Mouse (Mus musculus) liver, postnatal 0 days (tissue): ENCODE results near the gene Lgsn. TPM values are rescaled to one million over a fixed set of nuclear protein-coding genes. Genes with fewer than 3 reads are reported as not detected.
A peak's percentile ranks its signal among the peaks of the same experiment; 100 is the strongest.

Source experiments
- ATAC-seq: fragments of 200-750 bp; cut with Nextera tagmentation; 2 replicates; pipeline ENCODE4 v1.8.0; 2017; ENCODE audit warnings: mild to moderate bottlenecking, moderate library complexity
- DNase-seq: peaks from one replicate; pipeline ENCODE4 v3.0.0-alpha.2; 2016
- H3K27ac ChIP-seq: fragments of 300-500 bp; sonication (generic); 2 replicates; pipeline ENCODE4 v1.5.1; 2014; ENCODE audit warnings: antibody characterized with exemption, moderate library complexity, mild to moderate bottlenecking, low read depth
- H3K27me3 ChIP-seq: fragments of 300-500 bp; sonication (generic); 2 replicates; pipeline ENCODE4 v1.6.1; 2014; ENCODE audit warnings: low read length, control low read depth, mixed read lengths; ENCODE audit not compliant: insufficient read depth
- H3K36me3 ChIP-seq: fragments of 300-500 bp; sonication (generic); replicated peaks from 2 replicates; pipeline ENCODE4 v1.6.1; 2014; ENCODE audit warnings: mild to moderate bottlenecking, control low read depth, low read length, moderate library complexity, mixed read lengths; ENCODE audit not compliant: insufficient read depth
- H3K4me1 ChIP-seq: fragments of 300-500 bp; sonication (generic); 2 replicates; pipeline ENCODE4 v1.6.1; 2014; ENCODE audit warnings: antibody characterized with exemption, mild to moderate bottlenecking, control low read depth; ENCODE audit not compliant: insufficient read depth
- H3K4me2 ChIP-seq: fragments of 300-500 bp; sonication (generic); 2 replicates; pipeline ENCODE4 v1.6.1; 2014; ENCODE audit warnings: low read depth, mild to moderate bottlenecking, low read length, moderate library complexity, mixed read lengths
- H3K4me3 ChIP-seq: fragments of 300-500 bp; sonication (generic); 2 replicates; pipeline ENCODE4 v1.5.1; 2014; ENCODE audit warnings: low read depth, low read length
- H3K9ac ChIP-seq: fragments of 300-500 bp; sonication (generic); replicated peaks from 2 replicates; pipeline ENCODE4 v1.6.1; 2014; ENCODE audit warnings: mild to moderate bottlenecking, moderate library complexity
- H3K9me3 ChIP-seq: fragments of 300-500 bp; sonication (generic); 2 replicates; pipeline ENCODE4 v1.6.1; 2016; ENCODE audit warnings: mild to moderate bottlenecking, control low read depth, low read length, mixed read lengths
- CTCF ChIP-seq: sonication (generic); IDR thresholded peaks from 2 replicates; pipeline ENCODE4 v1.5.1; 2016; ENCODE audit warnings: antibody characterized with exemption, low read depth
- EP300 ChIP-seq: IDR thresholded peaks from 2 replicates; pipeline ENCODE4 v1.6.1; 2016; ENCODE audit warnings: antibody characterized with exemption, low read depth, mild to moderate bottlenecking
- WGBS: fragments of 180-500 bp; shearing (Covaris S2); extraction: QIAGEN DNeasy Blood & Tissue Kit; methylation state at CpG from one replicate; pipeline ENCODE4 v1.1.7; 2014; ENCODE audit not compliant: insufficient replicate concordance; 5-methylcytosine and 5-hydroxymethylcytosine counted together
- polyA plus RNA-seq: library from polyadenylated mRNA; unstranded; fragments of >200 nt; fragmentation: Nextera tagmentation; extraction: Ambion mirVana; gene quantifications from 2 replicates; pipeline ENCODE4 v1.2.1, GENCODE M21; 2015

Lgsn gene
- polyA plus RNA-seq: not detected in 2 replicates

- no peaks in the 10 kb centered on the region for H3K36me3 ChIP-seq
- H3K9me3 ChIP-seq: no peaks in the 10 kb centered on the region
- DNase-seq (no peak), ATAC-seq (no peak)
- no peak for TF ChIP-seq CTCF
- TF ChIP-seq EP300: no peak
- H3K4me2 ChIP-seq: no peak within 1 kb of the TSS
- no peaks in the 10 kb centered on the region for H3K27me3 ChIP-seq
- H3K9ac ChIP-seq: no peak within 1 kb of the TSS
- no peaks in the 10 kb centered on the region for H3K4me1 ChIP-seq
- no peak within 1 kb of the TSS for H3K27ac ChIP-seq
- 64% methylated on average over 5 of the region's 5 CpGs for WGBS
- no peak within 1 kb of the TSS for H3K4me3 ChIP-seq
These were observed at the start of gene Lgsn for GRCm38 (mm10) chr1:31176101-31176500. TSS of gene Lgsn (plus strand) at chr1:31176401.

- Histone ChIP-seq H3K9me3 (no peaks in the 10 kb centered on the region), H3K36me3 (no peaks in the 10 kb centered on the region), H3K4me1 (peaks cover 5% of the 10 kb centered on the region; the same call in 1 of the 2 replicates), H3K27me3 (no peaks in the 10 kb centered on the region), H3K27ac (no peak overlapping the region), H3K9ac (no peak overlapping the region), H3K4me3 (no peak overlapping the region), H3K4me2 (no peak overlapping the region)
- 64% methylated on average over 3 of the region's 3 CpGs for WGBS
- DNase-seq (no peak), ATAC-seq (no peak)
- TF ChIP-seq CTCF (no peak), EP300 (no peak)
These were observed 37.8 kb upstream of the Lgsn start for GRCm38 (mm10) chr1:31138387-31138786.

- TF ChIP-seq CTCF (no peak), EP300 (no peak)
- Histone ChIP-seq H3K9ac (no peak overlapping the region), H3K36me3 (no peaks in the 10 kb centered on the region), H3K4me1 (peaks cover 5% of the 10 kb centered on the region; the same call in 1 of the 2 replicates), H3K27ac (no peak overlapping the region), H3K9me3 (no peaks in the 10 kb centered on the region), H3K4me2 (no peak overlapping the region), H3K4me3 (no peak overlapping the region), H3K27me3 (no peaks in the 10 kb centered on the region)
- 38% methylated on average over 8 of the region's 8 CpGs for WGBS
- no peak for DNase-seq
- no peak for ATAC-seq
These were observed 33.7 kb upstream of the Lgsn start for GRCm38 (mm10) chr1:31142288-31143094.

- no peak for ATAC-seq
- Histone ChIP-seq H3K9ac (no peak overlapping the region), H3K27ac (no peak overlapping the region), H3K27me3 (no peaks in the 10 kb centered on the region), H3K4me3 (no peak overlapping the region), H3K4me1 (peaks cover 5% of the 10 kb centered on the region; the same call in 1 of the 2 replicates), H3K9me3 (no peaks in the 10 kb centered on the region), H3K4me2 (no peak overlapping the region), H3K36me3 (no peaks in the 10 kb centered on the region)
- DNase-seq: no peak
- TF ChIP-seq EP300 (no peak), CTCF (no peak)
- WGBS: 66% methylated on average over 2 of the region's 2 CpGs
These were observed 32.6 kb upstream of the Lgsn start for GRCm38 (mm10) chr1:31143571-31143970.

GRCm38 (mm10) chr1:31149671-31150070 lies 26.5 kb upstream of the Lgsn start:
- Histone ChIP-seq H3K36me3 (no peaks in the 10 kb centered on the region), H3K4me2 (no peak overlapping the region), H3K27me3 (no peaks in the 10 kb centered on the region), H3K9ac (no peak overlapping the region), H3K4me1 (no peaks in the 10 kb centered on the region; the same call in 1 of the 2 replicates), H3K9me3 (no peaks in the 10 kb centered on the region), H3K27ac (no peak overlapping the region), H3K4me3 (no peak overlapping the region)
- WGBS: 38% methylated on average over 6 of the region's 6 CpGs
- DNase-seq: no peak
- TF ChIP-seq CTCF (no peak), EP300 (no peak)
- ATAC-seq: peak; percentile 33; the same call in 1 of the 2 replicates

GRCm38 (mm10) chr1:31150546-31150945 lies 25.7 kb upstream of the Lgsn start:
- DNase-seq (no peak), ATAC-seq (no peak)
- Histone ChIP-seq H3K4me3 (no peak overlapping the region), H3K4me1 (no peaks in the 10 kb centered on the region; the same call in 1 of the 2 replicates), H3K9me3 (no peaks in the 10 kb centered on the region), H3K27me3 (no peaks in the 10 kb centered on the region), H3K36me3 (no peaks in the 10 kb centered on the region), H3K27ac (no peak overlapping the region), H3K9ac (no peak overlapping the region), H3K4me2 (no peak overlapping the region)
- 59% methylated on average over 3 of the region's 3 CpGs for WGBS
- TF ChIP-seq CTCF: no peak
